Comparison of ENCODE assay signal across 8 mouse cellular contexts in genomic region chr1:193153561-193153960, GRCm38 (mm10). TPM values are rescaled to one million over a fixed set of nuclear protein-coding genes. Genes with fewer than 3 reads are reported as not detected.
A peak's percentile ranks its signal among the peaks of the same experiment; 100 is the strongest.
DNase-seq lines count a peak whose midpoint lies in the region; ATAC-seq and TF ChIP-seq lines count a peak whose summit lies in the region.

No protein-coding gene starts in this region.

- peaks cover 45% of the 10 kb centered on the region for H3K4me1 ChIP-seq in heart, embryonic 13.5 days
- no peaks in the 10 kb centered on the region for H3K4me1 ChIP-seq in ES-E14 (ENCODE audit: control insufficient read depth in 2 of 2, insufficient read depth in 2 of 2, low read length in 2 of 2, poor library complexity in 1 of 2)
- peaks cover 11% of the 10 kb centered on the region for H3K4me1 ChIP-seq in kidney, embryonic 14.5 days (ENCODE audit: control insufficient read depth, insufficient read depth, low read length)
- H3K4me1 ChIP-seq in lung, embryonic 14.5 days (ENCODE audit: insufficient read depth) = 0 out of 2 replicates have a peak, but pooled peaks cover 3% of the 10 kb centered on the region

- no peak overlapping the region for H3K27ac ChIP-seq in heart, embryonic 13.5 days (replicated peaks)
- H3K27ac ChIP-seq in ES-E14 (ENCODE audit: insufficient read depth, low read depth, low read length, poor library complexity, severe bottlenecking) = no peak overlapping the region
- peak overlapping the region; percentile 30; the same call in 1 of the 2 replicates for H3K27ac ChIP-seq in kidney, embryonic 14.5 days (ENCODE audit: low read depth, low read length)
- no peak overlapping the region for H3K27ac ChIP-seq in lung, embryonic 14.5 days (ENCODE audit: low read depth)
- no peak overlapping the region for H3K27ac ChIP-seq in layer of hippocampus, adult 2 months

- peak overlapping the region; percentile 57 for H3K4me3 ChIP-seq in heart, embryonic 13.5 days
- peak overlapping the region; percentile 73 to 80 for H3K4me3 ChIP-seq in ES-E14 (ENCODE audit: insufficient read depth in 1 of 2, low read depth in 1 of 2, low read length in 2 of 2, poor library complexity in 1 of 2, severe bottlenecking in 1 of 2)
- H3K4me3 ChIP-seq in kidney, embryonic 14.5 days (ENCODE audit: low read length) = peak overlapping the region; percentile 46
- peak overlapping the region; percentile 43 for H3K4me3 ChIP-seq in lung, embryonic 14.5 days (ENCODE audit: low read depth, low read length)
- H3K4me3 ChIP-seq in layer of hippocampus, adult 2 months = no peak overlapping the region

- H3K27me3 ChIP-seq in heart, embryonic 13.5 days (replicated peaks) = peaks cover 29% of the 10 kb centered on the region
- peaks cover 28% of the 10 kb centered on the region for H3K27me3 ChIP-seq in kidney, embryonic 14.5 days (ENCODE audit: control insufficient read depth, insufficient read depth, low read length)
- peaks cover 25% of the 10 kb centered on the region for H3K27me3 ChIP-seq in lung, embryonic 14.5 days (ENCODE audit: insufficient read depth, low read length)

- no peaks in the 10 kb centered on the region for H3K9me3 ChIP-seq in heart, embryonic 13.5 days
- H3K9me3 ChIP-seq in ES-E14 (ENCODE audit: control insufficient read depth, insufficient read depth, low read depth, low read length) = no peaks in the 10 kb centered on the region
- H3K9me3 ChIP-seq in kidney, embryonic 14.5 days (ENCODE audit: control insufficient read depth, low read length) = no peaks in the 10 kb centered on the region
- H3K9me3 ChIP-seq in lung, embryonic 14.5 days (ENCODE audit: low read depth, low read length) = no peaks in the 10 kb centered on the region

- H3K36me3 ChIP-seq in heart, embryonic 13.5 days = no peaks in the 10 kb centered on the region
- no peaks in the 10 kb centered on the region for H3K36me3 ChIP-seq in ES-E14 (ENCODE audit: control insufficient read depth, insufficient read depth, low read length, poor library complexity, severe bottlenecking)
- H3K36me3 ChIP-seq in kidney, embryonic 14.5 days (ENCODE audit: control insufficient read depth, insufficient read depth, low read length) = no peaks in the 10 kb centered on the region
- no peaks in the 10 kb centered on the region for H3K36me3 ChIP-seq in lung, embryonic 14.5 days (ENCODE audit: insufficient read depth)

- 28% methylated on average over 16 of the region's 16 CpGs for WGBS in heart, embryonic 13.5 days
- WGBS in kidney, embryonic 14.5 days = 15% methylated on average over 16 of the region's 16 CpGs
- WGBS in lung, embryonic 14.5 days = 21% methylated on average over 16 of the region's 16 CpGs

- peak overlapping the region; percentile 73 for H3K9ac ChIP-seq in heart, embryonic 13.5 days
- peak overlapping the region; percentile 38 for H3K9ac ChIP-seq in ES-E14 (ENCODE audit: insufficient read depth, low read depth, low read length, poor library complexity, severe bottlenecking)
- H3K9ac ChIP-seq in kidney, embryonic 14.5 days (ENCODE audit: low read depth, low read length) = peak overlapping the region; percentile 52
- peak overlapping the region; percentile 51 for H3K9ac ChIP-seq in lung, embryonic 14.5 days

- peak overlapping the region; percentile 81 for H3K4me2 ChIP-seq in heart, embryonic 13.5 days
- H3K4me2 ChIP-seq in kidney, embryonic 14.5 days (replicated peaks; ENCODE audit: low read depth, low read length) = peak overlapping the region; percentile 60
- H3K4me2 ChIP-seq in lung, embryonic 14.5 days = peak overlapping the region; percentile 59

- no peak for TF ChIP-seq CTCF in lung, embryonic 14.5 days (IDR thresholded peaks at IDR 0.05; ENCODE audit: low read depth)
- no peak for TF ChIP-seq CTCF in layer of hippocampus, adult 2 months (conservative IDR thresholded peaks at IDR 0.05)

- no peak for ATAC-seq in heart, embryonic 13.5 days (ENCODE audit: extremely low read depth, insufficient number of reproducible peaks, low FRiP score, low TSS enrichment)
- peak; percentile 30; the same call in 1 of the 2 replicates for ATAC-seq in kidney, embryonic 14.5 days (ENCODE audit: low FRiP score, low TSS enrichment)
- peak; percentile 38; the same call in 1 of the 2 replicates for ATAC-seq in lung, embryonic 14.5 days (ENCODE audit: insufficient read depth)

- DNase-seq in heart, adult 9 months (ENCODE audit: low spot score in 2 of 2) = no peak
- DNase-seq in ES-E14 (ENCODE audit: low read depth, low spot score) = peak; percentile 15
- peak; percentile 22 for DNase-seq in lung, embryonic 14.5 days
- DNase-seq in adrenal gland, postnatal 25 days = no peak
- no peak for DNase-seq in spleen, postnatal 14 days (ENCODE audit: low spot score in 2 of 2)
- no peak for DNase-seq in layer of hippocampus, adult 2 months (ENCODE audit: low spot score in 2 of 2)

- in situ Hi-C loops in ES-E14 (cut with MboI; ENCODE audit: low sequenced_read_pairs in 2 of 2, unreplicated experiment in 2 of 2) = no loop called here

TF ChIP-seq in ES-E14, 5 proteins besides CTCF, POLR2A, EP300 and RAD21:
- TF ChIP-seq HCFC1 (IDR thresholded peaks at IDR 0.05; ENCODE audit: borderline replicate concordance, insufficient read depth, low read length) (no peak), MAFK (IDR thresholded peaks at IDR 0.05; ENCODE audit: insufficient read depth, low read depth, low read length) (no peak), ZC3H11A (IDR thresholded peaks at IDR 0.05; ENCODE audit: borderline replicate concordance, low read depth, low read length) (no peak), CHD2 (IDR thresholded peaks at IDR 0.05; ENCODE audit: low read depth, low read length) (no peak), ZNF384 (IDR thresholded peaks at IDR 0.05; ENCODE audit: low read depth, low read length) (no peak)

RNA-seq across cellular contexts. Expression of gene Irf6, which starts 0.7 kb away (rescaled TPM):
- polyA plus RNA-seq in heart, embryonic 13.5 days (2015; fragmentation: Nextera tagmentation; extraction: Ambion mirVana) = 5.9 and 6.2 TPM in 2 replicates
- 3.6 and 4.8 TPM in 2 replicates for total RNA-seq in ES-E14 (2012; rRNA removed)
- polyA plus RNA-seq in kidney, embryonic 14.5 days (2014; fragmentation: Nextera tagmentation; extraction: Ambion mirVana) = 7.4 and 16.1 TPM in 2 replicates
- 12.0 and 12.3 TPM in 2 replicates for polyA plus RNA-seq in lung, embryonic 14.5 days (2014; fragmentation: Nextera tagmentation; extraction: Ambion mirVana)
- 0.18 and 0.38 TPM in 2 replicates for total RNA-seq in adrenal gland, postnatal 25 days (2021)
- under 1 TPM; 0.49 to 0.66 TPM for total RNA-seq in layer of hippocampus, adult 2 months (2021)

RNA-seq across cellular contexts. Expression of gene A130010J15Rik, which starts 14.3 kb away (rescaled TPM):
- 11.1 and 12.8 TPM in 2 replicates for polyA plus RNA-seq in heart, embryonic 13.5 days (2015; fragmentation: Nextera tagmentation; extraction: Ambion mirVana)
- 5.7 and 7.6 TPM in 2 replicates for total RNA-seq in ES-E14 (2012; rRNA removed)
- 13.1 and 16.0 TPM in 2 replicates for polyA plus RNA-seq in kidney, embryonic 14.5 days (2014; fragmentation: Nextera tagmentation; extraction: Ambion mirVana)
- 14.1 and 16.0 TPM in 2 replicates for polyA plus RNA-seq in lung, embryonic 14.5 days (2014; fragmentation: Nextera tagmentation; extraction: Ambion mirVana)
- total RNA-seq in adrenal gland, postnatal 25 days (2021) = 1.6 and 4.9 TPM in 2 replicates
- 1 to 10 TPM; 5.1 to 5.3 TPM for total RNA-seq in layer of hippocampus, adult 2 months (2021)

RNA-seq across cellular contexts. Expression of gene Diexf, which starts 23.5 kb away (rescaled TPM):
- polyA plus RNA-seq in heart, embryonic 13.5 days (2015; fragmentation: Nextera tagmentation; extraction: Ambion mirVana) = 4.9 and 5.7 TPM in 2 replicates
- 25.6 and 28.2 TPM in 2 replicates for total RNA-seq in ES-E14 (2012; rRNA removed)
- 9.0 and 11.0 TPM in 2 replicates for polyA plus RNA-seq in kidney, embryonic 14.5 days (2014; fragmentation: Nextera tagmentation; extraction: Ambion mirVana)
- 9.0 and 9.5 TPM in 2 replicates for polyA plus RNA-seq in lung, embryonic 14.5 days (2014; fragmentation: Nextera tagmentation; extraction: Ambion mirVana)
- 23.3 and 23.4 TPM in 2 replicates for total RNA-seq in adrenal gland, postnatal 25 days (2021)
- total RNA-seq in layer of hippocampus, adult 2 months (2021) = 10 to 100 TPM; 22.9 to 24.8 TPM

RNA-seq across cellular contexts. Expression of gene Traf3ip3, which starts 47.9 kb away (rescaled TPM):
- polyA plus RNA-seq in heart, embryonic 13.5 days (2015; fragmentation: Nextera tagmentation; extraction: Ambion mirVana) = 1.3 and 1.4 TPM in 2 replicates
- 0.21 and 0.67 TPM in 2 replicates for total RNA-seq in ES-E14 (2012; rRNA removed)
- 0.50 and 1.6 TPM in 2 replicates for polyA plus RNA-seq in kidney, embryonic 14.5 days (2014; fragmentation: Nextera tagmentation; extraction: Ambion mirVana)
- polyA plus RNA-seq in lung, embryonic 14.5 days (2014; fragmentation: Nextera tagmentation; extraction: Ambion mirVana) = 1.9 and 4.1 TPM in 2 replicates
- 1.5 and 3.4 TPM in 2 replicates for total RNA-seq in adrenal gland, postnatal 25 days (2021)
- 1 to 10 TPM; 1.6 to 2.4 TPM for total RNA-seq in layer of hippocampus, adult 2 months (2021)

RNA-seq across cellular contexts. Expression of gene Lamb3, which starts 53.9 kb away (rescaled TPM):
- polyA plus RNA-seq in heart, embryonic 13.5 days (2015; fragmentation: Nextera tagmentation; extraction: Ambion mirVana) = 2.3 and 2.5 TPM in 2 replicates
- total RNA-seq in ES-E14 (2012; rRNA removed) = 2.9 and 3.5 TPM in 2 replicates
- polyA plus RNA-seq in kidney, embryonic 14.5 days (2014; fragmentation: Nextera tagmentation; extraction: Ambion mirVana) = 0.29 and 0.49 TPM in 2 replicates
- 24.4 and 24.7 TPM in 2 replicates for polyA plus RNA-seq in lung, embryonic 14.5 days (2014; fragmentation: Nextera tagmentation; extraction: Ambion mirVana)
- 0.76 and 2.3 TPM in 2 replicates for total RNA-seq in adrenal gland, postnatal 25 days (2021)
- total RNA-seq in layer of hippocampus, adult 2 months (2021) = 1 to 10 TPM in 1 of 2 experiments, under 1 TPM in 1; 0.82 to 1.4 TPM

Comparison
In these comparisons a context has a peak if more than half of its experiments do, and no peak if none do; other contexts are left out.
1. DNase-seq: peak in ES-E14 (single experiment) and lung, embryonic 14.5 days (single experiment); none in heart, adult 9 months (0 of 2), adrenal gland, postnatal 25 days (single experiment), spleen, postnatal 14 days (0 of 2) and layer of hippocampus, adult 2 months (0 of 2).
2. Peak in every context shown above with its lines, with median percentiles within 50 percentile points of each other: H3K4me2 ChIP-seq and H3K9ac ChIP-seq.